Mouse (Mus musculus) frontal cortex, postnatal 10 days (tissue): ENCODE data around the gene Sirpa.
A peak's percentile ranks its signal among the peaks of the same experiment; 100 is the strongest.

Source experiments
- DNase-seq, 2 experiments: peaks; one replicate each; pipeline ENCODE4 v3.0.0; 2022; ENCODE audit warnings: low spot score in 2 of 2, mixed read lengths in 1 of 2

The Sirpa gene

DNA sequence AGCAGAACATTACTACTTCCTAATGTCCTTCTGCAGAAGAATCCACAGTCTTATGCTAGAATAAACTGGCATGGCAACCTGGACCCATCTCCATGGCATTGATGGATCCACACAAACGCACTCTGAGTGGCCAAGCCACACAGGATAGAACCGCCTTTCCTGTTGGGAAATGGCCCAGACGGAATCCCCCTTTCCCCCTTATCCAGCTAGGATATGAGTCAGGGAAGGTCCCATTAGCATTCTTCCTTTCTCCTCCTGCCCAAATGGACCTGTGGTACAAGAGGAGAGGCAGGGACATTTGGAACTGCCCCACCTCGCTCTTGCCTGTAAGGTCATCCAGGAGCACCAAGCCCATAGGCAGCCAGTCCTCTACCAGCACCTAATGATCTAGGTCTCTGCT is 10.4 kb upstream of the Sirpa start:
- DNase-seq = no peak

GRCm38 (mm10) chr2:129584905-129585304 is 7.7 kb upstream of the Sirpa start:
- no peak for DNase-seq

DNA sequence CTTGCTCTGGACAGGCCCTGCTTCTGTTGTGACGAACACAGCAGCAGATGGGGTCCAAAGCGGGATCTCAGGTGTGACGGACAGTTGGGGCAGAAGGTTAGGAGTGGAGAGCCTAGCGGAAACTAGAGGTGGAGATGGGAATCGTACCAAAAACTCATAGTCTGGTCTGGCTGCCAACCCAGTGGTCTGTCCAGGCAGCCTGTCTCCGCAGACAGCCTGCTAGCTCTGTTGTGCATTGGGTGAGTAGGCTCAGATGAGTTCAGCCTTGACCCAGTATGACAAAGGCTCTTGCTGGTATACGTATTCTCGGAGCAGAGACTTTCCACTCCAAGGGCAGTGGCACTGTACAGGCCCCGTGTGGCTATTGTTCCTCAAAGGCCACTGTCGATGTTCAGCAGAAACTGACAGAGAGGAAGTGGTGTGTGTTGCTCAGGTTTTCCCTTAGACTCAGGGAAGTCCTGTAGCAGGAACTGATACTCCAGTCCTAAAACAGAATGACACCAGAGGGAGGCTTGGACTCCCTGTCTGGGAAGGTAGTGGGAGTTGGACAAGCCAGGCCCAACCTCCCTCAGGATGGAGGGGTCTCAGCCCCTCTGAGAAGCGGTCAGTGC is 6.6 kb upstream of the Sirpa start:
- no peak for DNase-seq

DNA sequence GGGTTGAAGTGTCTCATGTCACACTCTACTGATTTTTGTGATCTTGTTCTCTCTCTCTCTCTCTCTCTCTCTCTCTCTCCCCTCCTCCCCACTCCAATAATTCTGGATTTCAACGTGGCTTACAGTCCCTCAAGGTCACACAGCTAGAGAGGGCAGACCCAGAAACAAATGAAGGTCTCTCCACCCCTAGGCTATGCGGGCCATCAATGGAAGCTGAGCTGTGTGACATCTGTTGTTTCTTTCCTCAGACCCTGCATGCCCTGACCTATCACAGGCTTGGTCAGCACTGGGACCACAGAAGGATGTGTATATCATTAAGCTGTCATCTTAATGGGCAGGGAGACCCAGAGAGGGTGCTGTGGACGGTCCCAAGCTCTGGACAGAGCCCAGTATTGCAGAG is 5.4 kb upstream of the Sirpa start:
- no peak for DNase-seq

GRCm38 (mm10) chr2:129587825-129588251 is 4.8 kb upstream of the Sirpa start:
- DNase-seq = no peak

DNA sequence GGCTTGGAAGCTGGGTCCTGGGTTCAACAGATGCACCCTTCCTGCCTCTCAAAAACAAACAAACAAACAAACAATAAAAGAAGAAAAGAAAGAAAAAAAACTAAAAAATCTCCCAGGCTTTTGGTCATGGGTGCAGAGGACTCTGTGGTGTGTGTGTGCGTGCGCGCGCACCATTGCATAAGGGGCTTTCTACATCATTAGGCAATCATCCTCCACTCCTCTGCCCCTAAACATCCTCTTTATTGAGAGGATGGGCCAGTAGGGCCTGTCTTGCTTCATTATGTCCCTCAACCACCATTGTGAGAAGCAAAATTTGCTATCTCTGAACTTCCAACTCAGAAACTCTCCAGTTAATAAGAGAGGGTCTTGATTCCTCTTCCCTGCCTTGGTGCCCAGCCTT is 738 bp upstream of the Sirpa start:
- no peak for DNase-seq

- peak; percentile 82 to 85 for DNase-seq
Observed at GRCm38 (mm10) chr2:129593141-129593875, 673 bp downstream of the Sirpa start.

- DNase-seq = no peak
Observed at GRCm38 (mm10) chr2:129593876-129594421, 1.3 kb downstream of the Sirpa start.

DNA sequence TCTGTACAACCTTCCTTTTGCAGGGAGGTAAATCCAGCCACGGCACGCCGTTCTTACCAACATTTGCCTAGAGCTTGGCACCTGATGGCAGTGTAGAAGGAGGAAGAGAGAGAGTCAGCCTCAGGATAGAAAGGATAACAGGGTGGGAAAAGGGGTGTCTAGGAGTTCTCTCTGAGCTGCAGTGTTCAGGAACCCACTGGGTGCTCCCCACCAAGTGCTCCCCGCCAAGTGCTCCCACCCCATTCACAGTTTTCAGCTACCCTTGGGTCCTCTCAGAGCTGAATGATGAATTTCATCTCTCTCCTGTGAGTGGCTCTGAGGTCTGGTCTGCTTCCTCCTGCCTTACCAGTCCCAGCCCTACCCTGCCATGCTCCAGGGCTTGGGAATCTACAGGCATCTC is 1.9 kb downstream of the Sirpa start:
- no peak for DNase-seq

DNA sequence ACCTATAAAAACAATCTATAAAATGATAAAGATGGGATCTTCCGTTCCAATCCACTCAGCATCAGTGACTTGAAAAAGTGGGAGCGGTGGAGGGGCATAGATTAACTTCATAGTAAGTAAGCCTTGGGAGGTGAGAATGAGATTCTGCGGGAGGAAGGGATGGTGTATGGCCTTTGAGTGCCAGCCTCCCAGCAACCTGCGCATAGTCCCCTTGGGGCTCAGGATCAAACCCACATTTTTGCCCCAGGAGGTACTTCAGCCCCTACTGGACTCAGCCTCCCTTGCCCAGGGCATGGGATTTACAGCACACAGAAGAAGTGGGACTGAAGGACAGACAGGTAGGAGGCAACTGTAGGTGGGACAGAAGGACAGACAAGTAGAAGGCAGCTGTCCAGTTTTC is 2.6 kb downstream of the Sirpa start:
- DNase-seq = no peak

DNA sequence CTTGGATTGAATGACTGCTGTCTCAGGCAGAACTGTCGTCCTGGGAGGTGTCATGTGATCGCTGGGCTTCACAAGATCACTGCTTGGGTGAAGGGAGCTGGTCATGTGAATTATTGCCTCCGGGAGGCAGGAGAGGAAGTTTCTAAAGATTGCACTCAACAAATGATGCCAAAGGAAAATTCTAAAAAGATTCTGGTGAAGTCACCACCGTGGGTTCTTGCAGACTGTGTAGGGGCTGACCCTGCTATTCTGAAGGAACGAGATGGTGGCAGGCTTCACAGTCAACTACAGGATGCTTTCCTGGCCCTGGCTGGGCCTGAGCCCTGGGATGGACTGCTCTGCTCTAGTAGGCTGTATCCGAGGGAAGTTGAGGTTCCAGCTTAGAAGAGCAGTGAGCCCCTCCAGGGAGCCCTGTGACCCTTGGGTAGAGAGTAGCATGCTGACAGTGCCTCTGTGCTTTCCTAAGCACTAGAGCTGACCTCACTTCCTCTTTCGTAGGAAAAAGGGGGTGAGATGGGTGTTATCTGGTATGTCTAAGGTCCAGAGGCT is 3.1 kb downstream of the Sirpa start:
- no peak for DNase-seq

DNA sequence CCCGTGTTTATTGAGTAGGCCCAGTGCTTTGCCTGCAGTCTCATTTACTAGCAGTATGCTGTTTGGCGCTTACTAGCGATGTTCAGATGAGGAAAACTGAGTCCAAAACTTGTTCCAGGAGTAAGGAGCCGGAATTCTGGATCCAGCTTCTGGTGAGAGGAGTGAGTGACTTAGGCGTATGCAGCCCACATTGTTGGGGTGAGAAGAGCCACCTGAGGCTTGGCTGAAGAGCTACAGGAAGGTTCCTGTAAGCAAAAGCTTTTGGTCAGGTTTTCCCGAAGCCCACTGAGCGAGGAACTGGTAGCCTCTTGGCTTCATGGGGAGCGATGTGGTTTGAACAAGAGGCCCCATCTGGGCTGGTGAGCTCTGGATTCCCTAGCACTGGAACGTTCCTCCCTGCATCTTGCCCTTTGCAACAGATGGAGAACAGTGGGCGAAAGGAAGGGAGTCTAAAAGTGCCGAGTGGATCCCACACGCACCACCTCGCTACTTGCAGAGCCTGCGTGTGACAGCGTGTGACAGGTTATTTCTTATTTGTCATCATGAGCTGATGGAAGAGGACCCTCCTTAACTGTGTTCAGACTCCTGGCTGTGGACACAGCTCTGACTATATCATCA is 4.0 kb downstream of the Sirpa start:
- peak in 1 of 2 experiments; percentile 53 for DNase-seq

GRCm38 (mm10) chr2:129597581-129597980 is 4.9 kb downstream of the Sirpa start:
- DNase-seq = no peak

DNA sequence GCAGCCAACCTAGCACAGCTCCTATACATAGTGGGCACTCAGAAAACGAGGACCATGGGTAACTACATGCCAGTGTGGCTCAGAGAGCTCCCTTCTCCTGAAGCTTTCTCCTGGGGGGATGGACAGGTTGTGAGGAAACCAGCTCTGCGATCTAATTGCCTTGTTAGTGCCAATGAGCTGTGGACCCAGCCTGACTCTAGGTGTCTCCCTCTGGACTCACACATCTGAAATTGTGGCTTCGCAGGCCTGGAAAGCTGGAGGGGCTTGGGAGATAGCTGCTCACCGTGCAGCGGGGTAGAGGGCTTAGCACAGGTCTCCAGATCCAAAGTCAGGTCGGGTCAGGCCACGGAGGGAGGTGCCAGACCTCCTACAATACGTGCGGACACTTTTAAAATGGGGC is 5.5 kb downstream of the Sirpa start:
- DNase-seq = no peak

- no peak for DNase-seq
Observed at GRCm38 (mm10) chr2:129599231-129600084, 6.8 kb downstream of the Sirpa start.

DNA sequence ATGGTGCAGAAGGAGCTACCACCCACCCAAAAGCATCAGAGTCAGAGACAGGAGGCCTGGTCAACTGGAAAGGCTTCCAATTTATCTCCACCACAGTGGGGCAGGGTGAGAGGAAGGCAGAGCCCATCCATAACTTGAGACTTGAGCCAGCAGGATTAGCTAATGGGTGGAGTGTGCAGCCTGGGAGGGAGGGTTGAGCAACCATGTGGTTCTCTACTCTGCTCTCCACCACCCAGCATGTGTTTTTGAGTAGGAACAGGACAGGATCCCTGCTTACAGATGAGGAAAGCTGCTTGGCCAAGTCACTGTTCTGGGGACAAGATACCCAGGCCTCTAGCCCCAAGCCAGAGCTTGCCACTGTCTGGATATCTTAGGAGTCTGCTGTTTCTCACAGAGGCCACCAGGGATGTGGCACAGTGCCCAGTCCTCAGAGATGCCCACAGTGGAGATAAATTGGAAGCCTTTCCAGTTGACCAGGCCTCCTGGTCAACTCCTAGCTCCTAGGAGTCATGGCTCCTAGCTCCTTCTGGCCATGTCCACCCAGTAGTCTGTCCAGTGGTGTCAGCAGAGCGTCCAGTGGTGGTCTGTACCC is 8.5 kb downstream of the Sirpa start:
- no peak for DNase-seq

DNA sequence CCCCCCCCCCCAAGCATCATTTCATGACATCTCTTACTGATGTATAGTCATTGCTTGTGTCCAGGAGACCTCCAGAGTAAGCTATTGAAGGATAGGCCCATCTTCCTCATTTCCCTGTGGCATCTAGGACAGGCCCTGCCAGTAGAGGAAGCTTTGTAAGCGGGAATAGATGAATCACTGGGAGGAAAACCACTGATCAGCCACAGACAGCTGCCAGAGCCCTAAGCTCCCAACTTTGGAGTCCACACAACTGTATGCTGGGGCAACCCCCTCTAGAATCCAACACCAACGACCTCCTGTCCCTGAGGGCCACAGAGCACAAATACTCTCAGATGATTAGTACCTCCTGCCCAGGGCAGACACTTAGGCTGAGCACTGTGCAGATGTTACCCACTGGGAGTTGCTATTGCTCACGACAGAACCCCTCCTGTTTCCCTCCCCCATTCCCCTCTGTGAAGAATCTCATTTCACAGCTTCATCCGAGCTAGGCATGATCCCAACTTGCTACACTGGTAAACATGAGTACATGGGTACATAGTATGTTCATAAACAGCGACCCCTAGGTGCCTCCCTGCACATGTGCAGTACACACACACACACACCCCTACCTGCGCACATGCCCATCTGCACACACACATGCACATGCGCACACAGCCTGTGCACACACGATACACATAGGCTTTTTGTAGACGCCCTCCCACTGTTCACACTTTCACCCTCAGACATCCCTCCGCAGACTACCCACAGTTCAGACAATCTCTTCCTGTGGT is 9.4 kb downstream of the Sirpa start:
- no peak for DNase-seq

GRCm38 (mm10) chr2:129602856-129603255 is 10.2 kb downstream of the Sirpa start:
- DNase-seq = no peak

GRCm38 (mm10) chr2:129603536-129603935 is 10.9 kb downstream of the Sirpa start:
- no peak for DNase-seq

DNA sequence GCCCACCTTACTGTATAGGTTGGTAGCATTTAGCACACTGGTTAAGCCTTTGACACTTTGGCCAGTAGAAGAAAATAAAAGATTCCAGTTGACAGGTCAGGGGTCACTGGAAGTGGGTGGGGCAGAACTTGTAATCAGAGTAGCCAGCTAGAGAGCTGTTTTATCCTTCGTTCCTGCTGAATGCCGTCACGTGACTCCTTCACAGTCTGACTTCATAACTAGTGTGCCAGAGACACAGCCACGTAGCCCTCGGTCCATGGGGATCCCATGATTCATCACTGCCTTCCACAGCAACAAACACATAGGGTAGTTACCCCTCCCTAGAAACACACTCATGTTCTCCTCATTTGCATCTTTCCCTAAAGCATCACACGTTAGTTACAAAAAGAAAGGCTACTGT is 11.4 kb downstream of the Sirpa start:
- DNase-seq = no peak
